Mouse (Mus musculus): ENCODE data around the gene Coa5. TPM values are rescaled to one million over a fixed set of nuclear protein-coding genes. Genes with fewer than 3 reads are reported as not detected.
A peak's percentile ranks its signal among the peaks of the same experiment; 100 is the strongest.

Coa5 gene
- polyA plus RNA-seq, 1 experiment from 2014 or later, result 83.4 TPM

DNA sequence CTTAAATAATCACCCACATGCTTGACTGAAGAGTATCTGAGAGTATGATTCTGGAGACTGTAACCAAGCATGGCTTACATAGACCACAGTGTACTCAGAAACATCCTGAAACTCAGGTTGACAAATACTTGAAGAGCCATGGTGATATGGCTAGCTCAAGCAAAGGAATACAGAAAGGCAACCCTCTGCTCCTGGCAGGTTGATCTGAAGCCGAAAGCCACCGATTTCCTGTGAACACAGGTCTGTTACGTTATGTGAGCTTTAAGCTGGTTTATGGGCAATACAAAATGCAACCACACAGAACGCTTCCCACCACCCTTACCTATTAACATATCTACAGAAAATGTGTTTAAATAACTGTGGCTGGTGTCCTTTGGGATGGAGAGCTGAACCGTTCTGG is 39.1 kb upstream of the Coa5 start:
- DNase-seq (ENCODE audit: low read depth, low spot score) (no peak), ATAC-seq (no peak)
- ChIA-PET POLR2A (interaction anchor here (0.7 kb wide), 1 partner anchor 151 kb away, joined by 3 read pairs; no protein-coding TSS in a partner anchor), CTCF (interaction anchor here (1.0 kb wide), 1 partner anchor 19 kb away, joined by 3 read pairs; no protein-coding TSS in a partner anchor)
- in situ Hi-C loops (cut with MboI; ENCODE audit: low pct_unique_long_range_greater_than_20kb), result no loop called here
- TF ChIP-seq CTCF (IDR thresholded peaks at IDR 0.05), result no peak
- no peaks in the 10 kb centered on the region for H3K27me3 ChIP-seq

GRCm38 (mm10) chr1:37467806-37468205 is 37.9 kb upstream of the Coa5 start:
- DNase-seq (ENCODE audit: low read depth, low spot score), result no peak
- ChIA-PET POLR2A (no interaction called here), CTCF (no interaction called here)
- in situ Hi-C loops (cut with MboI; ENCODE audit: low pct_unique_long_range_greater_than_20kb), result no loop called here
- no peak for ATAC-seq
- H3K27me3 ChIP-seq, result no peaks in the 10 kb centered on the region
- no peak for TF ChIP-seq CTCF (IDR thresholded peaks at IDR 0.05)

- DNase-seq (ENCODE audit: low read depth, low spot score), result no peak
- in situ Hi-C loops (cut with MboI; ENCODE audit: low pct_unique_long_range_greater_than_20kb), result no loop called here
- peak; percentile 45 for TF ChIP-seq CTCF (IDR thresholded peaks at IDR 0.05)
- POLR2A ChIA-PET, result no interaction called here
- ATAC-seq, result no peak
- no peaks in the 10 kb centered on the region for H3K27me3 ChIP-seq
- CTCF ChIA-PET, result interaction anchor here (1.4 kb wide), 1 partner anchor 170 kb away, joined by 5 read pairs; no protein-coding TSS in a partner anchor
Observed at GRCm38 (mm10) chr1:37466322-37466995, 36.6 kb upstream of the Coa5 start.

DNA sequence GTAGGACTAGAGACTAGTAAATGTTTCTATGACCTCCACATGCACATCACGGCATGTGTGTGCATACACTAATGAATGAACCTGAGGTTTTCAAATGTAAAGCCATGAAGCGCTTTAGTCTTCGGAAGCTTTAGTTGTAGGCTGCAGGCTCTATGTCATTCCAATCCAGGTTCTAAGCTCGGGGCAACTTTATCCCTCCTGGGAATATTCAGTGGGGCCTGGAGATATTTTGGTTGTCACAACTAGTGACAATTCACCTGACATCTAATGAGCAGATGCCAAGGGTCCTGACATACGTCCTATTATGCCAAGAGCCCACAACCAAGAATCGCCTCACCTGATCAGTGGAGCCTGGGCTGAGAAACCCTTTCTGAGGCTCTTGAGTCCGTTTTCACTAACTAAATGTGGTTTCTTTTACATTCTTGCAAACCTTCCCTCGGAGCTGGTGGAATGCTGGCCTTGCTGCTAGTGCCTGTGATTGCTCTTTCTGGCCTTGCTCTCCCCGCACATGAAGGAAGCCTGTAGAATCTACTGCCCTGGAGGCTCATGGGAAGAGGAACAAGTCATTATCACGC is 35.1 kb upstream of the Coa5 start:
- CTCF ChIA-PET, result interaction anchor here (1.4 kb wide), 1 partner anchor 169 kb away, joined by 3 read pairs; no protein-coding TSS in a partner anchor

GRCm38 (mm10) chr1:37457546-37457945 is 27.6 kb upstream of the Coa5 start:
- H3K27me3 ChIP-seq, result no peaks in the 10 kb centered on the region
- in situ Hi-C loops (cut with MboI; ENCODE audit: low pct_unique_long_range_greater_than_20kb), result no loop called here
- no peak for TF ChIP-seq CTCF (IDR thresholded peaks at IDR 0.05)
- no peak for DNase-seq (ENCODE audit: low read depth, low spot score)
- ChIA-PET CTCF (no interaction called here), POLR2A (no interaction called here)
- ATAC-seq, result no peak

More for the DNA sequence above, 35.1 kb upstream of the Coa5 start:
- no peaks in the 10 kb centered on the region for H3K27me3 ChIP-seq
- POLR2A ChIA-PET, result no interaction called here
- no peak for TF ChIP-seq CTCF (IDR thresholded peaks at IDR 0.05)
- in situ Hi-C loops (cut with MboI; ENCODE audit: low pct_unique_long_range_greater_than_20kb), result no loop called here
- ATAC-seq (no peak), DNase-seq (ENCODE audit: low read depth, low spot score) (no peak)

DNA sequence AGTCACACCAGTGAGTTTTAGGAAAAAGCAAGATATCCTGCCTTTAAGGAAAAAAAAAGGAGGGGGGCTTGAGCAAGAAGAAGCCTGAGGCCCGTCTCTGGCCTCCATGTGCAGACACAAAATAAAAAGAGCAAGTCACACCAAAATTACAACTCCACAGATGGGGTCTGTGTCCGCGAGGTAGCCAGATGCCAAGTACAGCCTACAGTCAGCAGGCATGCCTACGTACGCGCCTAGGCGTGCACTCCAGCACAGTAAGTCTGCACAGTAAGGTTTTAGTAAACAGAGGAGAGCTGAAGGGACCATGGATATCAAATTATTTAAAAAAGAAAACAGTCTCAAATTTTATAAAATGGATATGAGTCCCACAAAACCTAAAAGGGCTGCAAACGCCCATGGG is 21.4 kb upstream of the Coa5 start:
- in situ Hi-C loops (cut with MboI; ENCODE audit: low pct_unique_long_range_greater_than_20kb), result no loop called here
- ATAC-seq, result no peak

GRCm38 (mm10) chr1:37448361-37449095 is 18.6 kb upstream of the Coa5 start:
- no peak for ATAC-seq
- ChIA-PET POLR2A (no interaction called here), CTCF (interaction anchor here (0.9 kb wide), 1 partner anchor 9 kb away, joined by 3 read pairs; no protein-coding TSS in a partner anchor)
- in situ Hi-C loops (cut with MboI; ENCODE audit: low pct_unique_long_range_greater_than_20kb), result loop anchor here (10.0 kb wide), 1 partner anchor 186 kb away; no protein-coding TSS in a partner anchor
- DNase-seq (ENCODE audit: low read depth, low spot score), result no peak
- no peaks in the 10 kb centered on the region for H3K27me3 ChIP-seq
- peak; percentile 55 for TF ChIP-seq CTCF (IDR thresholded peaks at IDR 0.05)

More for the DNA sequence above, 21.4 kb upstream of the Coa5 start:
- ChIA-PET POLR2A (no interaction called here), CTCF (no interaction called here)
- TF ChIP-seq CTCF (IDR thresholded peaks at IDR 0.05), result no peak
- no peaks in the 10 kb centered on the region for H3K27me3 ChIP-seq
- DNase-seq (ENCODE audit: low read depth, low spot score), result no peak

DNA sequence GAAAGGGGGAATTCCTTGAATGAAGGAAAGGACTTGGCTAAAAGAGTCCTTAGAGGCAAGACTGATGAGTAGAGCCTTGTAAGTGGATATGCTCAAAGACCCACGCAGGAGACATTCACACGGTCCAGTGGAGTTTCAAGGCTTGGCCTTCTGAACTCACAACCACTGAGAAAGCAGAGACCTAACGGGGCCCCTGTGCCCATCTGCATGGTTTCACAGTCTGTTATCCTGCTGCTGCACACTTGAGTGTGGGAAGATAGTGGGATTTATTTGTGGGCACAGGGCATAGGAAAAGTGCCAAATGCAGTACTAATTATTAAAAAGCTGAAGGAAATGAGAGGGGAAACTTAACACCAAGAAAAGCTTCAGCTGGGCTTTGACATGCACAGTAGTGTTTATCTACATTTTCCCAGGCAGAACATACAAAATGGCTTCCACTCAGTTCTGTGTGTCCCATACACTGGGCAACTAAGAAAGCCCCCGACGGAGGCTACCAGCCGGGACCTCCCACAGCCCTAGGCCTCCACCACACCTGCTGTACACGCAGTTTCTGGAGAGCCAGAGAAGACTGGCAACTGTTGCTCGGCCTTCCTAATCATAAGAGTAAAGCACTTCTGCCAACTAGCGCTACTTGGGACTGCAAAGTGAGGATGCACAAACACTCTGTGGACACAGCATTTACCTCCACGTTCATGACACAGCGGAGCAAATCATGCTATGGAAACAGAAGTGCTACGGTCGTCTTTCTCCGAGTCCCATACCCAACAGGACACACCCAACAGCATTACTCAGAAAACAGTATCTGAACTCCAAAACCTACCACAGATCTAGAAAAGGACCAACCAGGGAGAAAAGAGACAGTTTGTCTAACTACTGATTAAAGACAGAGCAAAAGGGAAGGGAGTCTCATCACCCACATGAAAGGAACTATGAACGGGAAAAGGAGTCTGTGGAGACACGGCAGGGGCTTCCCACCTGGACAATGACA is 13.2 kb upstream of the Coa5 start:
- H3K27me3 ChIP-seq, result no peaks in the 10 kb centered on the region
- ChIA-PET CTCF (no interaction called here), POLR2A (no interaction called here)
- no peak for DNase-seq (ENCODE audit: low read depth, low spot score)
- TF ChIP-seq CTCF (IDR thresholded peaks at IDR 0.05), result no peak
- ATAC-seq, result no peak
- in situ Hi-C loops (cut with MboI; ENCODE audit: low pct_unique_long_range_greater_than_20kb), result loop anchor here (10.0 kb wide), 1 partner anchor 192 kb away; no protein-coding TSS in a partner anchor

GRCm38 (mm10) chr1:37436419-37436818 is 6.5 kb upstream of the Coa5 start:
- ChIA-PET POLR2A (no interaction called here), CTCF (no interaction called here)
- no peaks in the 10 kb centered on the region for H3K27me3 ChIP-seq
- DNase-seq (ENCODE audit: low read depth, low spot score), result no peak
- no peak for TF ChIP-seq CTCF (IDR thresholded peaks at IDR 0.05)
- no peak for ATAC-seq
- in situ Hi-C loops (cut with MboI; ENCODE audit: low pct_unique_long_range_greater_than_20kb), result no loop called here

GRCm38 (mm10) chr1:37430297-37430840 is 466 bp upstream of the Coa5 start:
- TF ChIP-seq CTCF (IDR thresholded peaks at IDR 0.05), result no peak
- no peaks in the 10 kb centered on the region for H3K27me3 ChIP-seq
- ChIA-PET CTCF (no interaction called here), POLR2A (interaction anchor here (1.7 kb wide), 1 partner anchor 10 kb away, joined by 4 read pairs; no protein-coding TSS in a partner anchor)
- DNase-seq (ENCODE audit: low read depth, low spot score) (peak; percentile 17), ATAC-seq (peak; percentile 49)
- in situ Hi-C loops (cut with MboI; ENCODE audit: low pct_unique_long_range_greater_than_20kb), result no loop called here
